Mouse (Mus musculus): ENCODE measurements at regions not wholly inside any gene's neighbourhood (a gene's known extent, or its start where the extent isn't known, plus 50 kb on each side); places are given as distances from the start of the nearest gene placed in this dataset.

- Histone ChIP-seq H3K4me3 (replicated peaks) (no peak overlapping the region), H3K36me3 (no peaks in the 10 kb centered on the region), H3K27me3 (replicated peaks) (no peaks in the 10 kb centered on the region), H3K9ac (no peak overlapping the region), H3K9me3 (no peaks in the 10 kb centered on the region), H3K4me1 (replicated peaks) (no peaks in the 10 kb centered on the region), H3K4me2 (replicated peaks) (no peak overlapping the region), H3K27ac (no peak overlapping the region)
- 83% methylated on average over 12 of the region's 12 CpGs for WGBS
- ATAC-seq, result no peak
Observed at GRCm38 (mm10) chr14:105773674-105774073, 122.9 kb downstream of the Spry2 start.

GRCm38 (mm10) chr14:105767100-105767499 lies 129.5 kb downstream of the Spry2 start:
- Histone ChIP-seq H3K4me2 (replicated peaks) (no peak overlapping the region), H3K27ac (no peak overlapping the region), H3K9ac (no peak overlapping the region), H3K4me1 (replicated peaks) (no peaks in the 10 kb centered on the region), H3K9me3 (no peaks in the 10 kb centered on the region), H3K4me3 (replicated peaks) (no peak overlapping the region), H3K36me3 (no peaks in the 10 kb centered on the region), H3K27me3 (replicated peaks) (no peaks in the 10 kb centered on the region)
- 39% methylated on average over 4 of the region's 4 CpGs for WGBS
- no peak for ATAC-seq

GRCm38 (mm10) chr14:105752509-105753375 lies 143.9 kb downstream of the Spry2 start:
- WGBS, result 68% methylated on average over 4 of the region's 4 CpGs
- Histone ChIP-seq H3K27ac (no peak overlapping the region), H3K36me3 (no peaks in the 10 kb centered on the region), H3K4me3 (replicated peaks) (no peak overlapping the region), H3K9ac (no peak overlapping the region), H3K4me2 (replicated peaks) (no peak overlapping the region), H3K9me3 (no peaks in the 10 kb centered on the region), H3K27me3 (replicated peaks) (no peaks in the 10 kb centered on the region), H3K4me1 (replicated peaks) (no peaks in the 10 kb centered on the region)
- no peak for ATAC-seq

GRCm38 (mm10) chr14:105751762-105752161 lies 144.9 kb downstream of the Spry2 start:
- Histone ChIP-seq H3K36me3 (no peaks in the 10 kb centered on the region), H3K27me3 (replicated peaks) (no peaks in the 10 kb centered on the region), H3K4me3 (replicated peaks) (no peak overlapping the region), H3K4me1 (replicated peaks) (no peaks in the 10 kb centered on the region), H3K27ac (no peak overlapping the region), H3K9ac (no peak overlapping the region), H3K9me3 (no peaks in the 10 kb centered on the region), H3K4me2 (replicated peaks) (no peak overlapping the region)
- WGBS, result 92% methylated on average over 7 of the region's 7 CpGs
- ATAC-seq, result no peak

GRCm38 (mm10) chr14:105744578-105744977 lies 152.0 kb downstream of the Spry2 start:
- 69% methylated on average over 2 of the region's 2 CpGs for WGBS
- H3K4me3 ChIP-seq (replicated peaks), result no peak overlapping the region
- no peak overlapping the region for H3K27ac ChIP-seq
- H3K9ac ChIP-seq, result no peak overlapping the region
- no peaks in the 10 kb centered on the region for H3K9me3 ChIP-seq
- H3K36me3 ChIP-seq, result no peaks in the 10 kb centered on the region
- no peak for ATAC-seq
- H3K27me3 ChIP-seq (replicated peaks), result no peaks in the 10 kb centered on the region
- no peak overlapping the region for H3K4me2 ChIP-seq (replicated peaks)
- no peaks in the 10 kb centered on the region for H3K4me1 ChIP-seq (replicated peaks)

GRCm38 (mm10) chr14:105744125-105744524 lies 152.5 kb downstream of the Spry2 start:
- H3K4me2 ChIP-seq (replicated peaks), result no peak overlapping the region
- no peaks in the 10 kb centered on the region for H3K4me1 ChIP-seq (replicated peaks)
- H3K9me3 ChIP-seq, result no peaks in the 10 kb centered on the region
- no peak overlapping the region for H3K27ac ChIP-seq
- peak; percentile 71 for ATAC-seq
- H3K4me3 ChIP-seq (replicated peaks), result no peak overlapping the region
- 51% methylated on average over 3 of the region's 3 CpGs for WGBS
- H3K9ac ChIP-seq, result no peak overlapping the region
- no peaks in the 10 kb centered on the region for H3K36me3 ChIP-seq
- H3K27me3 ChIP-seq (replicated peaks), result no peaks in the 10 kb centered on the region

- no peaks in the 10 kb centered on the region for H3K9me3 ChIP-seq
- H3K27ac ChIP-seq, result no peak overlapping the region
- no peaks in the 10 kb centered on the region for H3K4me1 ChIP-seq (replicated peaks)
- ATAC-seq, result no peak
- no peak overlapping the region for H3K9ac ChIP-seq
- H3K36me3 ChIP-seq, result no peaks in the 10 kb centered on the region
- H3K4me2 ChIP-seq (replicated peaks), result no peak overlapping the region
- no peak overlapping the region for H3K4me3 ChIP-seq (replicated peaks)
- H3K27me3 ChIP-seq (replicated peaks), result no peaks in the 10 kb centered on the region
- 58% methylated on average over 11 of the region's 11 CpGs for WGBS
Observed at GRCm38 (mm10) chr14:105740889-105741288, 155.7 kb downstream of the Spry2 start.

- Histone ChIP-seq H3K27me3 (replicated peaks) (no peaks in the 10 kb centered on the region), H3K27ac (no peak overlapping the region), H3K4me3 (replicated peaks) (no peak overlapping the region), H3K36me3 (no peaks in the 10 kb centered on the region), H3K9me3 (no peaks in the 10 kb centered on the region), H3K4me1 (replicated peaks) (peaks cover 2% of the 10 kb centered on the region), H3K4me2 (replicated peaks) (no peak overlapping the region), H3K9ac (no peak overlapping the region)
- no peak for ATAC-seq
- 87% methylated on average over 5 of the region's 5 CpGs for WGBS
Observed at GRCm38 (mm10) chr14:105738568-105738967, 158.1 kb downstream of the Spry2 start.

- no peak for ATAC-seq
- no peak overlapping the region for H3K9ac ChIP-seq
- no peak overlapping the region for H3K4me2 ChIP-seq (replicated peaks)
- no peaks in the 10 kb centered on the region for H3K9me3 ChIP-seq
- no peaks in the 10 kb centered on the region for H3K36me3 ChIP-seq
- H3K4me3 ChIP-seq (replicated peaks), result no peak overlapping the region
- peak overlapping the region; percentile 18; the same call in 1 of the 2 replicates for H3K27ac ChIP-seq
- peaks cover 10% of the 10 kb centered on the region for H3K4me1 ChIP-seq (replicated peaks)
- WGBS, result 32% methylated on average over 6 of the region's 6 CpGs
- H3K27me3 ChIP-seq (replicated peaks), result no peaks in the 10 kb centered on the region
Observed at GRCm38 (mm10) chr14:105736352-105736751, 160.3 kb downstream of the Spry2 start.

- ATAC-seq, result no peak
- H3K27ac ChIP-seq, result no peak overlapping the region
- 79% methylated on average over 7 of the region's 7 CpGs for WGBS
- H3K4me1 ChIP-seq (replicated peaks), result peaks cover 15% of the 10 kb centered on the region
- no peaks in the 10 kb centered on the region for H3K36me3 ChIP-seq
- no peak overlapping the region for H3K9ac ChIP-seq
- no peak overlapping the region for H3K4me3 ChIP-seq (replicated peaks)
- H3K27me3 ChIP-seq (replicated peaks), result no peaks in the 10 kb centered on the region
- no peak overlapping the region for H3K4me2 ChIP-seq (replicated peaks)
- no peaks in the 10 kb centered on the region for H3K9me3 ChIP-seq
Observed at GRCm38 (mm10) chr14:105734291-105734690, 162.3 kb downstream of the Spry2 start.

- peak overlapping the region; percentile 91 for H3K27ac ChIP-seq
- H3K9ac ChIP-seq, result no peak overlapping the region
- H3K4me2 ChIP-seq (replicated peaks), result peak overlapping the region; percentile 69
- peaks cover 15% of the 10 kb centered on the region for H3K4me1 ChIP-seq (replicated peaks)
- ATAC-seq, result peak; percentile 66
- H3K27me3 ChIP-seq (replicated peaks), result no peaks in the 10 kb centered on the region
- H3K36me3 ChIP-seq, result no peaks in the 10 kb centered on the region
- no peaks in the 10 kb centered on the region for H3K9me3 ChIP-seq
- WGBS, result 3% methylated on average over 12 of the region's 12 CpGs
- peak overlapping the region; percentile 32 for H3K4me3 ChIP-seq (replicated peaks)
Observed at GRCm38 (mm10) chr14:105733013-105733728, 163.4 kb downstream of the Spry2 start.

GRCm38 (mm10) chr14:105732221-105733012 lies 164.2 kb downstream of the Spry2 start:
- H3K9ac ChIP-seq, result peak overlapping the region; percentile 37; the same call in 1 of the 2 replicates
- peak overlapping the region; percentile 32 for H3K4me3 ChIP-seq (replicated peaks)
- no peaks in the 10 kb centered on the region for H3K27me3 ChIP-seq (replicated peaks)
- peaks cover 15% of the 10 kb centered on the region for H3K4me1 ChIP-seq (replicated peaks)
- peak overlapping the region; percentile 69 for H3K4me2 ChIP-seq (replicated peaks)
- 0% methylated on average over 13 of the region's 13 CpGs for WGBS
- H3K9me3 ChIP-seq, result no peaks in the 10 kb centered on the region
- peak; percentile 99 for ATAC-seq
- H3K36me3 ChIP-seq, result no peaks in the 10 kb centered on the region
- H3K27ac ChIP-seq, result peak overlapping the region; percentile 91
